Mouse (Mus musculus) stomach, postnatal 0 days (tissue): ENCODE results near the gene Apobec3.
"Not testable (repeated sequence)": the region's sequence is repeated elsewhere in the genome, so short reads cannot be mapped to it uniquely, and the experiment has no call there.

Experiments
- CTCF ChIP-seq: IDR thresholded peaks from 2 replicates; pipeline ENCODE4 v1.5.1; 2016; ENCODE audit warnings: antibody characterized with exemption, low read depth, mild to moderate bottlenecking, moderate library complexity
- EP300 ChIP-seq: optimal IDR thresholded peaks from 2 replicates; pipeline ENCODE3; 2016; ENCODE audit warnings: antibody characterized with exemption

- TF ChIP-seq EP300, CTCF: not testable (repeated sequence)
These were observed 17.5 kb downstream of the Apobec3 start for GRCm38 (mm10) chr15:79909006-79909405.
